Mouse (Mus musculus): ENCODE results near the gene Tom1l2. TPM values are rescaled to one million over a fixed set of nuclear protein-coding genes. Genes with fewer than 3 reads are reported as not detected.

Tom1l2 gene
- total RNA-seq, 2 experiments from 2014 or later = 49.9 to 61.5 TPM

DNA sequence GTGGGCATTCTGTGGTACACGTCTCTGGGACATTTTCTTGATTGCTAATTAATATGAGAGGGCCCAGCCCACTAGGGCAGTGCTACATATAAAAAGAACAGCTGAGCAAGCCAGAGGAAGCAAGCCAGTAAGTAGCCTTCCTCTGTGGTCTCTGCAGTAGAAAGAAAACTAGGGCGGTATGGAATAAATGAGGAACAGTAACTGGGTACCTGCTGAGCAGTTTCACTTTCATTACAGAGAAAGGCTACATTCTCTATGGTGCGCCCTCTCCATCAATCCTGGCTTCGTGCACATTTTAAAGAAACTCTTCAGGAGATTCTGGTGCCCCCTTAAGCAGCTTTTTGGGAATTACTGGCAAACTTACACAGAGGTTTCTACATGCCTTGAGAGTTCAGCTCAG lies 47.1 kb downstream of the Tom1l2 start:
- no peak for DNase-seq

- no peak for DNase-seq
These were observed 49.2 kb downstream of the Tom1l2 start for GRCm38 (mm10) chr11:60303497-60303896.

DNA sequence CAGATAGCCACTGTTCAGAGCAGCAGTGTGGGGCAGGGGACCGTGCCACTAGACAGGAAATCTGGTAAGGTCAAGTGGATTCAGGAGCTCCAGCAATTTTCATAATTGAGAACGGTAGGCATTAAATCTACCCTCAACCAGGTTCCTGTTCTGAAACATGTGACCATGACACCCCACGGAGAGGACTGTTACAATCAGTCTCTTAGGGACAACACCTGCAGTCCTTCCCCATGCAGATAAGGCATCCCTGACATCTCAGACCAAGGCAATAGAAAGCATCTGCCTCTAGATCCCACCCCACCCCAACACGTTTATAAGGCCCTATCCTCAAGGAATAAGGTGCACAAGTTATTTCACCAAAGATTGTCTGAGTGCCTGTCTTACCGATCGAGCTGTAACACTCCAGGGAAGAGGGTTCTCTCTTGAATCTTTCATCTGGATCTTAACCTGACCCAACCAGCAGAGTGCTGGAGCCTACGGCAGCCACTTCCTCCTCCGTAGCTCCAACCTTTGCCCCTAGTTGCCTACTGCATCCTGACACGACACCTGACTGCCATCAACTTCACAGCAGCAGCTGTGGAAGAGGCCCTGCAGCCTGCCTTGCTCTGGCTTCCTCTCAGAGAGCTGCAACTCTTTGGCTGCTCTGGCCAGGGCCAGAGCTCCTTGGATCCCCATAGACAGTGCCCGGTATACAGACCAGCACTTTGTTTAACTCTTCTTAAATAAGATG lies 50.2 kb downstream of the Tom1l2 start:
- DNase-seq = no peak

DNA sequence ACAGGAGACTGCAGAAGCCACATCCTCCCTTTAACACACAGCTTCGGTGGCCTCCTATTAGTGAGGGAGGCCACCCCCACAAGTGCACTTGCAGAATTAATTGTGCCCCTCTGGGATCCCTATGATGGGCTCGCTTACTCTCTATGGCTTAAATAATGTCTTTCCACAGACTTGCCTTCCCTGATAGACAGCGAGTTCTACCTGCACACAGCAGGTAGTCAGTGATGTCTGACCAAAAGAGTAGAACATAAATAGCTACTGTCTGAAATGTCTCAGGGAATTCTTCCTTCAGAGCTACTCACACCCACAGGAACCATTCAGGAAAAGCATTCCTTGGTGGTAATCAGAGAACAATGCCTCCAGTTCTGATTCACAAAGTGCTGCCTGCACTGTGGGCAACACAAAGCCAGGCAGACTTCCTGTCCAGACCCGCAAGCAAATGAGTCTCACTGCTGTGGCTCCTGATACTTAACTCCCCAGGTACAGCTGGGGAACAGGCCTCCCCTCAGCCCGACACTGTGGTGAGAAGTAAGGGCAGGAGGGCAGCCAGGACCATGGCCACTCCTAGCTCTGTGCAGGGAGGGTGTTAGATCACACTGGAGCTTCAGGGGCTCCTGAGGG lies 51.0 kb downstream of the Tom1l2 start:
- DNase-seq = no peak

DNA sequence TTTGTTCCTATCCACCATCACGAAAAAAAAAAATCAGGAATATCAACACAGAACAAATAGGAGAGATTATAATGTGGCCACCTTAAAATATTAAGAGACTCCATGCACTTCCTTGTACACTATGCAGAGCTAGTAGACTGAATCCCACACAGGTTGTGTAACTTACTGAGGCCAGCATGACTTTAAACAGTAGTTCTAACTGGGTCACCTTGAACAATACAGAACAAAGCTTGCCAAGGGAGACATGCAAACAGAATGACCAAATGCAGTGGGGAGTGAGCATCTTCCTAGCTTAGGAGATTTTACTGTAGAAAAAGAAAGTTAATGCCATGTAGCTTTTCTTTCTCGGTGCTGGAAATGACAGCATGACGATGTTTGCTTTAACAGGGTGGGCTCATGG lies 52.4 kb downstream of the Tom1l2 start:
- DNase-seq = no peak

GRCm38 (mm10) chr11:60297772-60298171 lies 54.9 kb downstream of the Tom1l2 start:
- DNase-seq = no peak

DNA sequence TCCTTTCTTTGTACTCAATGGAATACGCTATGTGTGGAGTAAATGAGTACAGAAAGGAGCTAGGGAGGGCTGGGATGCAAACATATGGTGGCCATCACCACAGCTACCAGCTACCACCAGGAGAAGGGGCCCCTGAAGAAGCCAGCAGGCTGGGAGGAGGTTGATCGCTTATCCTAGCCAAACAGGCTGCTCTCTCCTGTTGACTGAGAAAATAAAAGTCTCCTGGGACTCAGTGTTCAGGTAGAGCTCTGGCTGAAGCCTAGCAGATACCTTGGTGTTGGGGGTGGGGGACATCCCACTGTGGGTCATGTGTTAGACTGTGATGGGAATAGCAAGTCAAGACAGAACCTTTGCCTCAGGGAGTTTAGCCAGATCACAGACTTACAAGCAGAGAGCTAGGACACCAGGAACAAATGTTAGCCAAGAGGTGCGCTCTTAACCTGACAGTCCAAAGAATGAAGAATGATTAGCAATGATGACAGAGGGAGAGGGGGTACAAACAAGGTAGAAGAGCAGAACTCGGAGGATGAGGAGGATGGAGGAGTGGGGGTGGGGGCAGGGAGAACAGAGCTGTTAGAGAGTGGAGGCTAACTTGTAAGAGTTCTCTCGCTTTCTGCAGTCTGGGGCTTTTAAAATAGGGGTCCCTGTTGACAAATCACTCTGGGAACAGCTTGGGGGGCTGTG lies 57.9 kb downstream of the Tom1l2 start:
- DNase-seq = no peak

GRCm38 (mm10) chr11:60293683-60294629 lies 58.7 kb downstream of the Tom1l2 start:
- DNase-seq = no peak

GRCm38 (mm10) chr11:60292718-60293117 lies 60.0 kb downstream of the Tom1l2 start:
- peak; percentile 71 for DNase-seq

DNA sequence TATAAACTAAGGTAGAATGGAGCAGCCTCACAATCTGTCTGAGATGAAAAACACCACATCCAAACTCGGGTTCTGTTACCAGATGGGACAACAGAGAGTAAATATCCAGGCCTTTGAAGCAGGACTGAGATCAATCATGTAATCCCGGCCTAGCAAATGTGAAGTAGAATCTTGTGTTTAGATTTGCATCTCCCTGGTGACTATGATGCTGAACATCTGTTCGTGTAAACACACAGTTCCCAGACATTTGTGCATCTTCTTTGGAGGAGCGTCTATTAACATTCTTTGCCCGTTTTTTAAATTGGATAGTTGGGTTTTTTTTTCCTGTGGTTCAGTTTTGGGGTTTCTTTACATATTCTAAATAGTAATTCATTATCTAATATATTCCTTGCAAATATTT lies 63.7 kb downstream of the Tom1l2 start:
- no peak for DNase-seq

DNA sequence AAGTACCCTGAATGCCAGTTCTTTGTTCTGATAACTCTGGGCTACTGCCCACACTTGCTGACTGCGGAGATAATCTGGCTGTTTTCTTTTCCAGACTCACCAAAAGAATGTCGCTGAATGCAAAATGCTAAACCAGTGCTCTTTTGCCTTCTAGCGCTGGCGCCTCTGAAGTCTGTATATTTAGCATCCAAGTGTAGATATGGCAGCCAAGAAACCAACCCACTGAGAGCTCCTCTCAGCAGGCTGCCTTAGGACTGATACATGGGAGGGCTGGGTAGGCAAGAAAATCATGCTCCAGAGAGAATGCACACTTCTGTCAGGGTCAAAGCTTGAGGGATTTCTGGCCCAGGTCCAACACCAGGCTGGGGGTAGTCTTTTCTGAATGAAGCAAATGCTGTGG lies 66.4 kb downstream of the Tom1l2 start:
- DNase-seq = no peak

DNA sequence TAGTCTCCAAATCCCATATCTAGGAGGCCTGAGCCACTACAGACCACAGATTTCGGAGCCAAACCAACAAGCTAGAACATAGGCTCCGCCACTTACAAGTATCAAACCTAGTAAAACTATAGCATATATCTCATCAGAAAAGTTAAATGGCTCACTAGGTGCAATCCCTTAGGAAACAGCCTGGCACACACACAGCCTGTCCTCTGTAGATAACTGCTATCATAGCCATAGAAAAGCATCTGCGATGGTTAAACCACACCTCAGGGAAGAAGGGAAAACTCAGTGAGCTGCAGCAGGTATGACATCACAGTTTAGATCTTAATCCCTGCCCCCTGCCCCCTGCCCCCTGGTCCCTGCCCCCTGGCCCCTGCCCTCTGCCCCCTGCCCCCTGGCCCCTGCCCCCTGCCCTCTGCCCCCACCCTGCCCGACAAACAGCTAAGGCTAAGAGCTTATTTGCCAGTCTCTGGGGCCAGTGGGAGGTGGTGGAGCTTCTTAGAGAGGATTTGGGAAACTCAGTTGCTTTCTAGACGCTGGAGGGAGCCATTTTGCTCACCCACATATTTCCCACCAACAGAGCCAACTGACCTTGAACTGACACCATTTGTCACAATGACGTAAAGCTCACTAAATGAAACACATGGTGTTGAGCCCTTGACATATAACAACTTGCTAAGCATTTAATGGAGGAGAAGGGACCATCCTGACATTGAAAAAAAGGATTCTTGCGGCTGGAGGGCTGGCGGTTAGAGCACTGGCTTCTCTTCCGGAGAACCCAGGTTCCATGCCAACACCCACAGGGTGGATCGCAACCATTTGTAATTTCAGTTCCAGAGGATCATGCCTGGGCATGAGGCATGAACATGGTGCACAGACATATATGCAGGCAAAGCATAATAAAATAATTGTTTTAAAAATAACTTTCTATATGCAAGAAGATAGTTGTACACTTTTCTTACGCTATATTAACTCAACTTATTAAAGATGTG lies 72.0 kb downstream of the Tom1l2 start:
- peak; percentile 50 for DNase-seq

GRCm38 (mm10) chr11:60279483-60279882 lies 73.2 kb downstream of the Tom1l2 start:
- no peak for DNase-seq

- DNase-seq = no peak
These were observed 74.9 kb downstream of the Tom1l2 start for GRCm38 (mm10) chr11:60277771-60278170.

GRCm38 (mm10) chr11:60277164-60277740 lies 75.5 kb downstream of the Tom1l2 start:
- DNase-seq = no peak

DNA sequence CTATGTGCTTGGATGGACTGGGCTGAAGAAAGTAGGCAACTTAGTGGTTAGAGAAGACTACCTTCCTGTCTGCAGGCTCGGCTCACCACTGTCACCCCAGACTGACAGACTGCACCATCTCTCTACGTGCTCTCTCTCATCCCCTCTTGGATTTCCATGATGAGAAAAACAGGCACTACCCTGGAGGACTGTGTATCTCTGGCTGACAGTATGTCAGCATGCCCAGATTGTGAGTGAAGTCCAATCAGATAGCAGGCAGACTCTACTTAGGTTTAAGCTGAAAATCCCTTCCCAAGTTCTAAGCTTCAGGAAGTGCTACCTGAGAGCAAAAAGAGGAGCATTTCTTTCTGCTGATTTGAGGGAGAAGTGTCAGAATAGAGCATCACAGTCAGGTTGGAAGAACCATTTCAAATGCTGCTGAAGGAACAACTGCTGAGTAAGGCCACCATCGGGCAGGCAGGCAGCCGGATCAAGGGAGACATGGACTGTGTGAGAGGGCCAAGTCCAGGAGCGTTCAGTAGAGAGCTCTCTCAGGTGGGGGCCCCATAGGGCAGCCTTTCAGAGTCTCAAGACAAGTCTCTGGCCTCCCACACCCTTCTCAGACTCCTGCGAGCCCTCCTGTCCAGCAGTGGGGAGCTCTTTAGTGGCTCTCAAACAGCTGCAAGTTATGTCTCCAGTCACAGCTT lies 76.2 kb downstream of the Tom1l2 start:
- no peak for DNase-seq

GRCm38 (mm10) chr11:60273273-60273805 lies 79.4 kb downstream of the Tom1l2 start:
- peak; percentile 66 for DNase-seq

GRCm38 (mm10) chr11:60268563-60268962 lies 84.1 kb downstream of the Tom1l2 start:
- DNase-seq = no peak

- no peak for DNase-seq
These were observed 87.3 kb downstream of the Tom1l2 start for GRCm38 (mm10) chr11:60265271-60265985.

Data from adrenal gland, postnatal 10 days (tissue).